Mouse (Mus musculus): ENCODE results near the gene Fads2.

GRCm38 (mm10) chr19:10034356-10034755 lies 67.2 kb downstream of the Fads2 start:
- TF ChIP-seq CTCF (conservative IDR thresholded peaks at IDR 0.05; ENCODE audit: low read length) (no peak), NANOG (IDR thresholded peaks at IDR 0.05; ENCODE audit: borderline replicate concordance, low read length) (no peak)
